In genomic region chr5:140540106-140540505, GRCm38 (mm10) we compare ENCODE assay signal across 8 mouse cellular contexts. TPM values are rescaled to one million over a fixed set of nuclear protein-coding genes. Genes with fewer than 3 reads are reported as not detected.
DNase-seq lines count a peak whose midpoint lies in the region; ATAC-seq and TF ChIP-seq lines count a peak whose summit lies in the region.

No protein-coding gene starts in this region.

- peaks cover 7% of the 10 kb centered on the region; the same call in 1 of the 2 replicates for H3K4me1 ChIP-seq in G1E (ENCODE audit: insufficient read depth, low read depth, low read length)
- peaks cover 8% of the 10 kb centered on the region for H3K4me1 ChIP-seq in forebrain, embryonic 14.5 days (ENCODE audit: control insufficient read depth, insufficient read depth, low read length)
- H3K4me1 ChIP-seq in lung, embryonic 14.5 days (ENCODE audit: insufficient read depth), result 0 out of 2 replicates have a peak, but pooled peaks cover 6% of the 10 kb centered on the region

- no peak overlapping the region for H3K4me2 ChIP-seq in forebrain, embryonic 14.5 days (ENCODE audit: low read length)
- no peak overlapping the region for H3K4me2 ChIP-seq in lung, embryonic 14.5 days

- 0 out of 2 replicates have a peak, but pooled peaks have one; percentile 45 for ATAC-seq in G1E (ENCODE audit: extremely low read depth, insufficient number of reproducible peaks, low FRiP score, poor library complexity, severe bottlenecking)
- peak; percentile 62 for ATAC-seq in forebrain, embryonic 14.5 days
- ATAC-seq in lung, embryonic 14.5 days (ENCODE audit: insufficient read depth), result peak; percentile 54

- WGBS in forebrain, embryonic 14.5 days, result 10% methylated on average over 8 of the region's 8 CpGs
- 13% methylated on average over 8 of the region's 8 CpGs for WGBS in lung, embryonic 14.5 days

- no peak overlapping the region for H3K4me3 ChIP-seq in G1E (ENCODE audit: low read depth, low read length)
- H3K4me3 ChIP-seq in forebrain, embryonic 14.5 days (ENCODE audit: low read depth, low read length), result no peak overlapping the region
- H3K4me3 ChIP-seq in layer of hippocampus, adult 2 months, result no peak overlapping the region
- no peak overlapping the region for H3K4me3 ChIP-seq in lung, embryonic 14.5 days (ENCODE audit: low read depth, low read length)

- H3K9me3 ChIP-seq in G1E (replicated peaks), result no peaks in the 10 kb centered on the region
- H3K9me3 ChIP-seq in forebrain, embryonic 14.5 days (replicated peaks; ENCODE audit: control insufficient read depth, low read length), result no peaks in the 10 kb centered on the region
- H3K9me3 ChIP-seq in lung, embryonic 14.5 days (ENCODE audit: low read depth, low read length), result no peaks in the 10 kb centered on the region

- no peak overlapping the region for H3K9ac ChIP-seq in forebrain, embryonic 14.5 days (ENCODE audit: low read length)
- H3K9ac ChIP-seq in lung, embryonic 14.5 days, result no peak overlapping the region

- DNase-seq in G1E (ENCODE audit: low spot score), result peak; percentile 46
- DNase-seq in c-Kit-positive CD71-negative TER-119-negative erythroid progenitor cells, embryonic 14.5 days (ENCODE audit: low read depth), result peak; percentile 73
- peak; percentile 85 for DNase-seq in forebrain, embryonic 14.5 days (ENCODE audit: low spot score)
- DNase-seq in heart, postnatal 36 days, result peak; percentile 84 to 93
- DNase-seq in layer of hippocampus, adult 2 months (ENCODE audit: low spot score in 2 of 2), result peak; percentile 64 to 81
- DNase-seq in lung, embryonic 14.5 days, result peak; percentile 90
- peak; percentile 72 for DNase-seq in retina, adult 2 months (ENCODE audit: low read depth, low spot score)
- peak; percentile 74 to 81 for DNase-seq in thymus, postnatal 36 days

- no peak overlapping the region for H3K27ac ChIP-seq in forebrain, embryonic 14.5 days (ENCODE audit: low read depth, low read length)
- no peak overlapping the region for H3K27ac ChIP-seq in layer of hippocampus, adult 2 months
- H3K27ac ChIP-seq in lung, embryonic 14.5 days (ENCODE audit: low read depth), result no peak overlapping the region

- intact Hi-C loops in heart, postnatal 36 days (cut with DNase I), result loop anchor here (1.0 to 5.0 kb wide), 4 partner anchors 37 to 145 kb away; no protein-coding TSS in a partner anchor

- peak; percentile 83 for TF ChIP-seq CTCF in G1E (IDR thresholded peaks at IDR 0.05; ENCODE audit: low read depth, low read length)
- peak; percentile 90 for TF ChIP-seq CTCF in layer of hippocampus, adult 2 months (conservative IDR thresholded peaks at IDR 0.05)
- TF ChIP-seq CTCF in lung, embryonic 14.5 days (IDR thresholded peaks at IDR 0.05; ENCODE audit: low read depth), result peak; percentile 96

- peaks cover 17% of the 10 kb centered on the region for H3K27me3 ChIP-seq in G1E (ENCODE audit: insufficient read depth, low read length)
- no peaks in the 10 kb centered on the region for H3K27me3 ChIP-seq in forebrain, embryonic 14.5 days (replicated peaks; ENCODE audit: control insufficient read depth, insufficient read depth, low read length)
- no peaks in the 10 kb centered on the region for H3K27me3 ChIP-seq in lung, embryonic 14.5 days (ENCODE audit: insufficient read depth, low read length)

- H3K36me3 ChIP-seq in G1E (replicated peaks), result no peaks in the 10 kb centered on the region
- H3K36me3 ChIP-seq in forebrain, embryonic 14.5 days (ENCODE audit: control insufficient read depth, insufficient read depth, low read length), result no peaks in the 10 kb centered on the region
- no peaks in the 10 kb centered on the region for H3K36me3 ChIP-seq in lung, embryonic 14.5 days (ENCODE audit: insufficient read depth)

RNA-seq across cellular contexts. Expression of gene Grifin, which starts 24.8 kb away (rescaled TPM):
- total RNA-seq in G1E (2014; fragmentation: Nextera tagmentation) (not detected in 2 replicates), G1E (2017) (not detected in 2 replicates)
- polyA plus RNA-seq in G1E (2012), result not detected in 2 replicates
- polyA plus RNA-seq in forebrain, embryonic 14.5 days (2014; fragmentation: Nextera tagmentation; extraction: Ambion mirVana), result 0.38 TPM in 1 of 2 replicates, not detected in the other
- total RNA-seq in heart, postnatal 36 days (2021), result not detected
- not detected for total RNA-seq in layer of hippocampus, adult 2 months (2021)
- not detected in 2 replicates for polyA plus RNA-seq in lung, embryonic 14.5 days (2014; fragmentation: Nextera tagmentation; extraction: Ambion mirVana)

RNA-seq across cellular contexts. Expression of gene Chst12, which starts 34.8 kb away (rescaled TPM):
- total RNA-seq in G1E (2014; fragmentation: Nextera tagmentation) (not detected in 2 replicates), G1E (2017) (0.16 and 0.17 TPM in 2 replicates)
- 0.34 and 0.36 TPM in 2 replicates for polyA plus RNA-seq in G1E (2012)
- 11.6 and 15.3 TPM in 2 replicates for polyA plus RNA-seq in forebrain, embryonic 14.5 days (2014; fragmentation: Nextera tagmentation; extraction: Ambion mirVana)
- 1 to 10 TPM; 5.5 to 6.7 TPM for total RNA-seq in heart, postnatal 36 days (2021)
- 10 to 100 TPM; 19.5 to 22.0 TPM for total RNA-seq in layer of hippocampus, adult 2 months (2021)
- 21.5 and 22.0 TPM in 2 replicates for polyA plus RNA-seq in lung, embryonic 14.5 days (2014; fragmentation: Nextera tagmentation; extraction: Ambion mirVana)

Comparison
In these comparisons a context has a peak if more than half of its experiments do, and no peak if none do; other contexts are left out.
1. RNA of gene Chst12, which starts 34.8 kb away (total RNA-seq): 19.5 to 22.0 TPM in layer of hippocampus, adult 2 months and 5.5 to 6.7 TPM in heart, postnatal 36 days; 0.16 to 0.17 TPM in G1E; every median in the first group is over 4 times any median in the second.
2. Peak in every context shown above with its lines, with median percentiles within 50 percentile points of each other: ATAC-seq, DNase-seq and CTCF ChIP-seq.